Mouse (Mus musculus): ENCODE results near the gene Pappa.

The Pappa gene

GRCm38 (mm10) chr4:65166288-65166835 is 42.4 kb downstream of the Pappa start:
- DNase-seq = no peak

- no peak for DNase-seq
Measured at GRCm38 (mm10) chr4:65174505-65174904, 50.5 kb downstream of the Pappa start.

GRCm38 (mm10) chr4:65178146-65178545 is 54.2 kb downstream of the Pappa start:
- DNase-seq = no peak

GRCm38 (mm10) chr4:65187236-65187635 is 63.3 kb downstream of the Pappa start:
- DNase-seq = no peak

GRCm38 (mm10) chr4:65187716-65188115 is 63.7 kb downstream of the Pappa start:
- DNase-seq = no peak

GRCm38 (mm10) chr4:65188921-65189485 is 65.0 kb downstream of the Pappa start:
- peak; percentile 22 to 72 for DNase-seq

- no peak for DNase-seq
Measured at GRCm38 (mm10) chr4:65192810-65193209, 68.8 kb downstream of the Pappa start.

- DNase-seq = no peak
Measured at GRCm38 (mm10) chr4:65195971-65196370, 72.0 kb downstream of the Pappa start.

- DNase-seq = no peak
Measured at GRCm38 (mm10) chr4:65203666-65204065, 79.7 kb downstream of the Pappa start.

GRCm38 (mm10) chr4:65205446-65205845 is 81.5 kb downstream of the Pappa start:
- no peak for DNase-seq

- DNase-seq = no peak
Measured at GRCm38 (mm10) chr4:65209369-65210015, 85.5 kb downstream of the Pappa start.

GRCm38 (mm10) chr4:65216682-65217081 is 92.7 kb downstream of the Pappa start:
- peak; percentile 48 to 69 for DNase-seq

- no peak for DNase-seq
Measured at GRCm38 (mm10) chr4:65217651-65218364, 93.8 kb downstream of the Pappa start.

- no peak for DNase-seq
Measured at GRCm38 (mm10) chr4:65223901-65224300, 99.9 kb downstream of the Pappa start.

- no peak for DNase-seq
Measured at GRCm38 (mm10) chr4:65238540-65238998, 114.6 kb downstream of the Pappa start.

GRCm38 (mm10) chr4:65242434-65242931 is 118.5 kb downstream of the Pappa start:
- DNase-seq = no peak

GRCm38 (mm10) chr4:65243245-65243644 is 119.3 kb downstream of the Pappa start:
- DNase-seq = no peak

GRCm38 (mm10) chr4:65245015-65245414 is 121.0 kb downstream of the Pappa start:
- DNase-seq = no peak

- no peak for DNase-seq
Measured at GRCm38 (mm10) chr4:65245440-65245839, 121.5 kb downstream of the Pappa start.

- DNase-seq = no peak
Measured at GRCm38 (mm10) chr4:65252193-65252592, 128.2 kb downstream of the Pappa start.

GRCm38 (mm10) chr4:65254073-65254472 is 130.1 kb downstream of the Pappa start:
- no peak for DNase-seq

- DNase-seq = no peak
Measured at GRCm38 (mm10) chr4:65267066-65267465, 143.1 kb downstream of the Pappa start.

GRCm38 (mm10) chr4:65269996-65270395 is 146.0 kb downstream of the Pappa start:
- DNase-seq = no peak

Data from kidney, postnatal 25 days (tissue).